Mouse (Mus musculus) heart, embryonic 15.5 days (tissue): ENCODE measurements around the gene Dock10. TPM values are rescaled to one million over a fixed set of nuclear protein-coding genes. Genes with fewer than 3 reads are reported as not detected.

Experiments used
- ATAC-seq: fragments of 200-750 bp; cut with Nextera tagmentation; replicated peaks from 2 replicates; pipeline ENCODE4 v1.8.0; 2017; ENCODE audit warnings: low read depth, moderate TSS enrichment; ENCODE audit not compliant: insufficient number of reproducible peaks, insufficient read depth, low FRiP score
- H3K27ac ChIP-seq: fragments of 300-500 bp; sonication (generic); 2 replicates; pipeline ENCODE4 v1.5.1; 2015; ENCODE audit warnings: mild to moderate bottlenecking, inconsistent platforms
- H3K27me3 ChIP-seq: fragments of 300-500 bp; sonication (generic); 2 replicates; pipeline ENCODE4 v1.6.1; 2015; ENCODE audit warnings: inconsistent platforms
- H3K36me3 ChIP-seq: fragments of 300-500 bp; sonication (generic); 2 replicates; pipeline ENCODE4 v1.6.1; 2015; ENCODE audit warnings: mild to moderate bottlenecking, inconsistent platforms
- H3K4me1 ChIP-seq: fragments of 300-500 bp; sonication (generic); replicated peaks from 2 replicates; pipeline ENCODE4 v1.6.1; 2015; ENCODE audit warnings: inconsistent platforms
- H3K4me2 ChIP-seq: fragments of 300-500 bp; sonication (generic); 2 replicates; pipeline ENCODE4 v1.6.1; 2015; ENCODE audit warnings: inconsistent platforms, mild to moderate bottlenecking, moderate library complexity
- H3K4me3 ChIP-seq: fragments of 300-500 bp; sonication (generic); 2 replicates; pipeline ENCODE4 v1.5.1; 2015; ENCODE audit warnings: mild to moderate bottlenecking, inconsistent platforms
- H3K9ac ChIP-seq: fragments of 300-500 bp; sonication (generic); 2 replicates; pipeline ENCODE4 v1.6.1; 2015; ENCODE audit warnings: mild to moderate bottlenecking, inconsistent platforms
- H3K9me3 ChIP-seq: fragments of 300-500 bp; sonication (generic); replicated peaks from 2 replicates; pipeline ENCODE4 v1.6.1; 2016; ENCODE audit warnings: inconsistent platforms
- WGBS: fragments of 180-500 bp; shearing (Covaris S2); methylation state at CpG from one replicate; pipeline ENCODE4 v1.1.7; 2015; ENCODE audit warnings: mixed read lengths; 5-methylcytosine and 5-hydroxymethylcytosine counted together
- polyA plus RNA-seq: library from polyadenylated mRNA; unstranded; fragments of >200 nt; fragmentation: Nextera tagmentation; extraction: Ambion mirVana; gene quantifications from 2 replicates; pipeline ENCODE4 v1.2.1, GENCODE M21; 2015

Gene Dock10
- polyA plus RNA-seq, 1 experiment from 2014 or later = 2.5 TPM

DNA sequence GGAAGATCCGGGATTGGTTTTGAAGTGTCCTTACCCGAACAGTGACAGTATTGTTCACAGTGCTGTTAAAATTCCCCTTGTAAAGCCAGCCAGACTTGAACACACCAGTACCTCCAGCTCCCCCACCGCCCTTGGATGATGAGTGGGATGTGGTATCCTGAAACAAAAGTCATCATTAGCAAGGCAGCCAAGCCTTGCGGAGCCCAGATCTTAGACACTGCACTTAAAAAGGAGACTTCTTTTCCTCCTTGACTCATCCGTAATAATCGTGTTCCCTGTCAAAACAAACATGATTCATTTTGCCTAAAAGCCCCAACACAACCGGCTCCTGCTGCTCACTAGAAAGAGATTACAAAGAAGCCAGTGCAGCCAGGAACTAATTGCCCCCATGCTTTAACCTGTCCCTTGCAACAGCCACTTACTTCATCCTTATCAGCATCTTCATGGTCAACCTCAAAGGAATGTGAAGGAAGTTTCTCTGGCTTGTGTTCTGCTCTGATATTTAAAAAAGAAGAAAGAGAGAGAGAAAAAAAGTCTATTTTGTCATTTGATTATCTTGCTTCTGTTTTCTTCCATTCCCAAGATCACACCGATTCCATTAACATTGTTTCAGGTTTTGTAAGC lies 152.1 kb downstream of the Dock10 start:
- H3K27me3 ChIP-seq = no peaks in the 10 kb centered on the region
- no peaks in the 10 kb centered on the region for H3K9me3 ChIP-seq
- ATAC-seq = no peak
- no peak overlapping the region for H3K9ac ChIP-seq
- no peak overlapping the region for H3K4me3 ChIP-seq
- no peaks in the 10 kb centered on the region for H3K36me3 ChIP-seq
- WGBS = 48% methylated on average over 8 of the region's 8 CpGs
- H3K4me1 ChIP-seq = no peaks in the 10 kb centered on the region
- no peak overlapping the region for H3K27ac ChIP-seq
- H3K4me2 ChIP-seq = no peak overlapping the region

DNA sequence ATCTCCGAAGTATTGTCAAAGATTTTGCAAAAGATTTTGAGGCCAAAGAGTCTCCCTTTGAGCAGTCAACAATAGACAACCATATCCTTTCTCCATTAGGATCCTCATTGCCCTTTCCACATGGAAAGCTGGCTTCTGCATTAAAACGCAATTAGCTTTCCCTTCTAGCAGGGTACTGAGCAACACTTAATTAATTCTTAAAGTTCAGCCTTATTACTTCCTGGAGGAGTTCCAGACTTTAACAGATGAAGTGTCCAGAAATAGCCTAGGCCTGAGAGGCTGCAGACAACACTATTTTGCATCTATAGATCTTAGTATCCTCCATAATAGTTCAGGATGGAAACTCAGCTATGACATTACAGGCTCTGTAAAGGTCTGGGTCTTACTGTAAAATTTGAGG lies 154.0 kb downstream of the Dock10 start:
- Histone ChIP-seq H3K4me3 (no peak overlapping the region), H3K36me3 (no peaks in the 10 kb centered on the region), H3K9ac (no peak overlapping the region), H3K9me3 (no peaks in the 10 kb centered on the region), H3K27ac (no peak overlapping the region), H3K4me1 (no peaks in the 10 kb centered on the region), H3K4me2 (no peak overlapping the region), H3K27me3 (no peaks in the 10 kb centered on the region)
- 67% methylated on average over 2 of the region's 2 CpGs for WGBS
- ATAC-seq = no peak

DNA sequence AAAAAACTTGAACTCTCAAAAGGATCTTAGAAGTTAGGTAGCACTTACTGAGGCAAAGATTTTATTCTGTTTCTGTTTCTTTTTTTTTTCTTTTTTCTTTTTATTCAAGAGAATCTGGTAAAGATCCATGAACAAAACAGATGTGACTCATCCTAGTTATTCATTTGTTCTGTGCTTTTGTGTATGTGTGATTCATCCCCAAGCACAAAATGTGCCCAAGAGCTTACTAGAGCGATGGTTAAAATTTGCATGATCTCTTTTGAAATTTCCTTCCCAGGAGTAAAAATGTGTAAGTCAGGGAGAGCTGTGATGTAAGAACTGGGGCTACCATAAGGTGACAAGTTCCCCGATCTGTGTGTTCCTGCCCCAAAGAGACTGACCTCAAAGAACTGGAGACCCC lies 155.2 kb downstream of the Dock10 start:
- WGBS = 90% methylated on average over 2 of the region's 2 CpGs
- Histone ChIP-seq H3K4me1 (no peaks in the 10 kb centered on the region), H3K36me3 (no peaks in the 10 kb centered on the region), H3K4me2 (no peak overlapping the region), H3K9me3 (no peaks in the 10 kb centered on the region), H3K27ac (no peak overlapping the region), H3K27me3 (no peaks in the 10 kb centered on the region), H3K4me3 (no peak overlapping the region), H3K9ac (no peak overlapping the region)
- ATAC-seq = no peak

DNA sequence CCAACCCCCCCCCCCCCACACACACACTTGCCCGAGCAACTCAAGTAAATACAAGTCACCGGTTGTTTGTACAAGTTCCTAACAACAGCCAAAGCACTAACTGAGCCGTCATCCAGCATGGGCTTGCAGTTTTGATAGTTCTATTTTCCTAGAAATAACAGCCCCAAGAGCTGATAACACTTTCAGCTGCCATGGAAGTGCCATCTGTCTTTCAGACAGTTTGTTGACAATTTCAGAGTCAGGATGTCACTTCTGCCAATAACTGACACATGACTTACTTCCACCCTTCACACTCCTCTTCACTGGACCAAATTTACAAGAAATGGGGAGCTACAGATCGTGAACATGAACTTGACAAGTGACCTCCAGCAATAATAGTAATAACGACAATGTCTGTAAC lies 175.0 kb downstream of the Dock10 start:
- 57% methylated on average over 5 of the region's 5 CpGs for WGBS
- no peaks in the 10 kb centered on the region for H3K27me3 ChIP-seq
- no peak overlapping the region for H3K9ac ChIP-seq
- H3K9me3 ChIP-seq = no peaks in the 10 kb centered on the region
- H3K4me2 ChIP-seq = no peak overlapping the region
- H3K4me1 ChIP-seq = no peaks in the 10 kb centered on the region
- no peak for ATAC-seq
- H3K27ac ChIP-seq = no peak overlapping the region
- no peak overlapping the region for H3K4me3 ChIP-seq
- no peaks in the 10 kb centered on the region; the same call in 1 of the 2 replicates for H3K36me3 ChIP-seq

DNA sequence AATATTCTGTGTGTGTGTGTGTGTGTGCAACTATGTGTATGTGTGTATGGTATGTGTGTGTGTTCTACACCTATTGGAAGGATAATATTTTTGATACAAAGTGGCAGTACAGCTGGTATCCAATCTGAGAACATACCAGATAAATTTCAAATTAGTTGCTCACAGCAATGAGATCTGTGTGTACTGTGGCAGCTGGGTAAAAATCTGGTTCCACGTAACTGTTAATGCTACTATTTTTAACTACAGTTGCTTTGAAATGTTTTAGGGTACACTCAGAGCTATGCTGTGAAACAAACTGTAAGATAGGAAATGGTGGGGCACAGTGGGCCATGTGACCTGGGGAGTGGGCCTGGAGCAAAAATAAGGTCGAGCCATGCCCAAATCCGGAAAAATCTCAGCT lies 176.1 kb downstream of the Dock10 start:
- H3K27ac ChIP-seq = no peak overlapping the region
- H3K4me1 ChIP-seq = no peaks in the 10 kb centered on the region
- H3K9ac ChIP-seq = no peak overlapping the region
- no peaks in the 10 kb centered on the region; the same call in 1 of the 2 replicates for H3K36me3 ChIP-seq
- no peak overlapping the region for H3K4me3 ChIP-seq
- WGBS = 75% methylated on average over 3 of the region's 3 CpGs
- no peak for ATAC-seq
- no peaks in the 10 kb centered on the region for H3K27me3 ChIP-seq
- H3K4me2 ChIP-seq = no peak overlapping the region
- no peaks in the 10 kb centered on the region for H3K9me3 ChIP-seq

DNA sequence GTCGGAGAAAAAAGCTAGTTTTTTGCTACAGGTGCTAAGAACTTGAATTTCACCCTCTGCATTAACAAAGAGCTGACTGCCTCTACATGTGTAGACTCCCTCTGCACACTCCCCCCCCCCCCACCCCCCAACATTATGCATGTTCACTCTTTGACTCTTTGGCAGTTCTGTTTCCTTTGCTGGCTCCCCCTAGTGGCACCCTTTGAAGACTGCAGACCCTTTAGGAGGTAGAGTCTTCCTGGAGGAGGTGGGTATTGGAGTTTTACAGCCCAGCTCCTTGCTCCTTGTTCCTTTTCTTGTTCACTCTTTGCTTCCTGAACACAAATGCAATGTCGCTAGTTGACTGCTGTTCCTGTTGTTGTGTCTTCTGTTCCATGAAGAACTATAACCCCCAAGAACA lies 181.4 kb downstream of the Dock10 start:
- Histone ChIP-seq H3K9me3 (no peaks in the 10 kb centered on the region), H3K36me3 (no peaks in the 10 kb centered on the region), H3K4me1 (no peaks in the 10 kb centered on the region), H3K4me2 (no peak overlapping the region), H3K27ac (no peak overlapping the region), H3K4me3 (no peak overlapping the region), H3K9ac (no peak overlapping the region), H3K27me3 (no peaks in the 10 kb centered on the region)
- ATAC-seq = no peak
- 81% methylated on average over 2 of the region's 2 CpGs for WGBS

DNA sequence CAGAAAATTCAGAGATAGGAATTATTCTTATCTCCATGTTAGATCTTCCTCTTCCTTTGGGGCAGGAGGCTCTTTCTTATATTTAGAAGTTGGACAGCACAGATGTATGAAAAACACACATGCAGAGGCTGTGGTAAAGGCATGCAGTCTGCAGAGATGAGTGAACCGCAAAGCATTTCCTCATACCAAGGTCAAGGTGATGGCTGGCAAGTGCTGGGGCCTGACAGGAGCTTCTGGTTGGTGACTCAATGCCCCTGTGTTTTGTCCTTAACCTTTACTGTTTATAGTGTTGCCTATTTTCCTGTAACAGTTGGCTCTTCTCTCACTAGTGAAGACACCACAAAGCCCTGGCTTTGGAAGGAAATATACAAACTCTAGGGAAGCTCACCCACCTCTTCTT lies 201.9 kb downstream of the Dock10 start:
- Histone ChIP-seq H3K4me1 (no peaks in the 10 kb centered on the region), H3K9ac (no peak overlapping the region), H3K4me2 (no peak overlapping the region), H3K27ac (no peak overlapping the region), H3K27me3 (no peaks in the 10 kb centered on the region), H3K36me3 (no peaks in the 10 kb centered on the region), H3K4me3 (no peak overlapping the region), H3K9me3 (no peaks in the 10 kb centered on the region)
- ATAC-seq = no peak
- 83% methylated on average over 1 of the region's 1 CpGs for WGBS

DNA sequence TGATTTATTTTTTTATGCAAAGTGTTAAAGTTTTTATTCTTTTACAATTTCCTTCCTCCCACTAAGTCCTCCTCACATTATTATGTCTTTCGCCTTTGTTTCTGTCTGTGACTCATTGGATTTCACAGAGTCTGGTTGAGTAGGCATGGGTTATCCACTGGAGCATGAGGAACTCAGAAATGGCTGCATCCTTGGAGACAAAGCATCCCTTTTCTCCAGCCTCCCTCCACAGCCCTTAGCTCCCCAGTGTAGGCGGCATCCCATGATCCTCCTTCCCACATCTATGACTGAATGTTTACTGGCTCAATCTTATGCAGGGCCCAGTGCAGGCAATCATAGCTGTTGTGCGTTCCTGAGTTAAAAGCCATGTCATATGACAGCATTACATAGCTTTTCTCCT lies 216.8 kb downstream of the Dock10 start:
- H3K36me3 ChIP-seq = no peaks in the 10 kb centered on the region
- no peak overlapping the region for H3K27ac ChIP-seq
- H3K4me2 ChIP-seq = no peak overlapping the region
- ATAC-seq = no peak
- no peaks in the 10 kb centered on the region for H3K27me3 ChIP-seq
- H3K4me3 ChIP-seq = no peak overlapping the region
- H3K9me3 ChIP-seq = no peaks in the 10 kb centered on the region
- WGBS = 88% methylated on average over 3 of the region's 3 CpGs
- H3K4me1 ChIP-seq = no peaks in the 10 kb centered on the region
- H3K9ac ChIP-seq = no peak overlapping the region

DNA sequence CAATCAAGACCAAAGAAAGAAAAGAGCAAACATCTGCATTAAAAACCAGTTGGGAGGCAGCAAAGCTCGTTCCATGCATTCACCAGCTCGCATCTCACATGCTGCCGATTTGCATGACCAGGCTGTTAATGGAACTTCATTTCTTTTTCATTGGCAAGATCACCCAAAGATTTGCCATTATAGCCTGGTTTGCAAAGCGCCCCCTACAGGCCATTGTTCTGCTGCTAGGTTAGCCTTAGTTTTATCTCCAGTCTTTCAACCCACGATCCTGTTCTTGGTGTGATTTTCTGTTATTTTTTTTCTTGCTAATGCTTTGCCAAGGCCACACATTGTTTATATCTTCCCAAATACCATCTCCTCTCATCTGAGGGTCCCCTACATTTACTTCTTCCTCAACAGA lies 236.1 kb downstream of the Dock10 start:
- H3K9me3 ChIP-seq = no peaks in the 10 kb centered on the region
- no peak for ATAC-seq
- H3K9ac ChIP-seq = no peak overlapping the region
- H3K4me2 ChIP-seq = no peak overlapping the region
- 69% methylated on average over 5 of the region's 5 CpGs for WGBS
- no peak overlapping the region for H3K27ac ChIP-seq
- no peak overlapping the region for H3K4me3 ChIP-seq
- no peaks in the 10 kb centered on the region for H3K4me1 ChIP-seq
- H3K27me3 ChIP-seq = no peaks in the 10 kb centered on the region
- H3K36me3 ChIP-seq = no peaks in the 10 kb centered on the region

DNA sequence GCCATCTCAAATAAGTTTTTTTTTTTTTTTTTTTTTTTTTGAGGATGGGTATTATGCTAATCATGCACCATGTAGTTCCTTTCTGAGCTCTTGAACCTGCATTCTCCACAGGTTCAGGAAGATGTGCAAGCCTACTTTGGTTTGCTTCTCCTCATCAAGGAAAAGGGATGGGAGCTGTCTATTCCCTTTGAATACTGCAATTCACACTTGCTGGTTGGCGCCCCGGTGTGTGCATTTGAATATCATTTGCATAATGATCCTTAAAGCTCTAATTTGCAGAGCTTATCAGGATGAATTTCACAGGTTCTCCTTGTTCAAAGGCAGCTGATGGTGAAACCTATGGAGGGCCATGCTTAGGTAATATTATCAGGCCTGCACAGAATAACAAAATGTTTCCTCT lies 237.9 kb downstream of the Dock10 start:
- WGBS = 39% methylated on average over 2 of the region's 2 CpGs
- ATAC-seq = no peak

DNA sequence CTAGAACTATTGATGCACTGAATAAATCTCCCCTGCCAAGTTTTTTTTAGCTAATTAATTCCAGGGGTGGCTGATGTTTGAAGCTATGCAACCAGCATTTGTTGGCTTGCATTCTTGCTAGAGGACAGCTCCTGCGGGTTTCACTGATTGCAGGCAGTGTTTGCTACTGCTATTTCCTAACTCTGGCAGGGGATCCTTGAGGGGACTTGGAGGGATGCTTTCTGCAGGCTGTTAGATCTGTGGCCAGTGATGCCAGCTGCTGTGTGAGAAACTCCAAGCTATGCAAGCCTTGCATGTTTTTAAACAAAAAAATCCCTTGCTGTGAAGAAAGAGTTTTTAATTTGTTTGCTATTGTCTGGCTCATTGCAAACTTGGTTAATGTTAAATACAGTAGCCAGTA lies 238.4 kb downstream of the Dock10 start:
- Histone ChIP-seq H3K27me3 (no peaks in the 10 kb centered on the region), H3K27ac (no peak overlapping the region), H3K9me3 (no peaks in the 10 kb centered on the region), H3K4me1 (no peaks in the 10 kb centered on the region), H3K4me3 (no peak overlapping the region), H3K9ac (no peak overlapping the region), H3K36me3 (no peaks in the 10 kb centered on the region), H3K4me2 (no peak overlapping the region)
- no peak for ATAC-seq
- WGBS = 10% methylated on average over 1 of the region's 1 CpGs

More for the DNA sequence above, 237.9 kb downstream of the Dock10 start:
- H3K36me3 ChIP-seq = no peaks in the 10 kb centered on the region
- no peaks in the 10 kb centered on the region for H3K4me1 ChIP-seq
- H3K4me3 ChIP-seq = no peak overlapping the region
- no peaks in the 10 kb centered on the region for H3K27me3 ChIP-seq
- H3K4me2 ChIP-seq = no peak overlapping the region
- H3K9ac ChIP-seq = no peak overlapping the region
- H3K9me3 ChIP-seq = no peaks in the 10 kb centered on the region
- no peak overlapping the region for H3K27ac ChIP-seq

DNA sequence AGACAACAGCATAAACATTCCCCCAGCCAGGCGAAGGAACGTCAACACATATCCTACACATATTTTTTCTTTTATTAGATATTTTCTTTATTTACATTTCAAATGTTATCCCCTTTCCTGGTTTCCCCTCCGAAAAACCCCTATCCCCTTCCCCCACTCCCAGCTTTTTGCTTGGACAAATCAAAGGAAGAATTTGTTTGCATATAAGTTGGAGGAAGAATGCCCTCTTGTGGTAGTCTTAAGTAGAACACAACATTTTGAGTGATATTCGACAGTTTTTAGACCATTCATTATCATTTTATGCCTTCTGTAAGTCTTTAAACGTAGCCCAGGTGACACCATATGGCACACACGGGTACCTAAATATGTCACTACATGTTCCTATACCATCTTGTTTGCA lies 242.5 kb downstream of the Dock10 start:
- ATAC-seq = no peak
- Histone ChIP-seq H3K4me3 (no peak overlapping the region), H3K27me3 (no peaks in the 10 kb centered on the region), H3K27ac (no peak overlapping the region), H3K36me3 (no peaks in the 10 kb centered on the region), H3K4me2 (no peak overlapping the region), H3K9me3 (no peaks in the 10 kb centered on the region), H3K4me1 (no peaks in the 10 kb centered on the region), H3K9ac (no peak overlapping the region)
- 47% methylated on average over 6 of the region's 6 CpGs for WGBS
